Mouse (Mus musculus): ENCODE measurements around the gene Msln. TPM values are rescaled to one million over a fixed set of nuclear protein-coding genes. Genes with fewer than 3 reads are reported as not detected.

The Msln gene
- polyA plus RNA-seq, 1 experiment from 2014 or later, result 31.4 TPM

DNA sequence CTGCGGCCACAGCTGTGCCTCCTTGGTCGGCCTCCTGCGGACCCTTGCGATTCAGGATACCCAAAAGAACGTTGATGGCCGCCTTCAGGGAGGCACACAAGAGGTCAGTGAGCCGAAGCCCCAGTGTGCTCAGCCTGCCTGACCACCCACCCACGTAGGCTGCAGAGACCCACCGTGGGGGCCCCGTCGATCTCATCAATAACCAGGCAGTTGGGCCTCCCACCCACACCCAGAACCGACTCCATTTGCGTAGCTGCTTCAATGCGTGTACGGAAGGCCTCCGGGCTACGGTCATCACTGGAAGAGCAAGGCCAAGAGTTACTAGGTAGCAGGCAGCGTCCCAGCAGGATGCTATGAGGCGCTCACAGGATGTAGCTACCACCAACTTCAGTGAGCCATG is 30.7 kb downstream of the Msln start:
- Histone ChIP-seq H3K4me2 (replicated peaks) (no peak overlapping the region), H3K27me3 (0 out of 2 replicates have a peak, but pooled peaks cover under 1% of the 10 kb centered on the region), H3K4me1 (peaks cover 22% of the 10 kb centered on the region), H3K36me3 (peaks cover 35% of the 10 kb centered on the region), H3K4me3 (replicated peaks) (no peak overlapping the region), H3K27ac (replicated peaks) (no peak overlapping the region), H3K9me3 (replicated peaks) (no peaks in the 10 kb centered on the region), H3K9ac (no peak overlapping the region)
- no peak for ATAC-seq (ENCODE audit: insufficient number of reproducible peaks, low FRiP score, low TSS enrichment, low read depth)
- 93% methylated on average over 19 of the region's 19 CpGs for WGBS

- Histone ChIP-seq H3K27me3 (peaks cover 20% of the 10 kb centered on the region), H3K36me3 (peaks cover 35% of the 10 kb centered on the region), H3K4me1 (peaks cover 23% of the 10 kb centered on the region), H3K4me3 (replicated peaks) (no peak overlapping the region), H3K27ac (replicated peaks) (no peak overlapping the region), H3K9ac (no peak overlapping the region), H3K9me3 (replicated peaks) (no peaks in the 10 kb centered on the region), H3K4me2 (replicated peaks) (no peak overlapping the region)
- no peak for ATAC-seq (ENCODE audit: insufficient number of reproducible peaks, low FRiP score, low TSS enrichment, low read depth)
- 86% methylated on average over 5 of the region's 5 CpGs for WGBS
Observed at GRCm38 (mm10) chr17:25721476-25721875, 32.7 kb downstream of the Msln start.

DNA sequence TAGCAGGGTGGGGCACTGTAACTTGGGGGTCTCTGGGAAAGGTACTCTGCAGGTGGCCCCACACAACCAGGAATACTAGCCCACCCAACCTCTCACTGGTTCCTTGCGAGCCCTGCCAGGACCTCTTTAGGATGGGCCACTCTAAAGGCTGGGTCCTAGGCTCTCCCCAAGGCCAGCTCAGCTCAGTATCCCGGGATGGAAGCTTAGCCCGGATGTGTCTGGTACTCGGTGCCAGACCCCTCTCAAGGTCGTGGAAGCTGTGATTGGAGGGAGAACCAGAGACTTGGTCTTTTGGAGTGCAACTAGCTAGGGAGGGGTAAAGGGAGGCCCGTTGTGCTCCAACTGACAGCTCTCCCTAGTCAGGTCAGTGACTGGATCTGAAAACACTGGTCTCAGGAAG is 36.5 kb downstream of the Msln start:
- no peak overlapping the region for H3K9ac ChIP-seq
- H3K4me2 ChIP-seq (replicated peaks), result peak overlapping the region; percentile 77
- no peak for ATAC-seq (ENCODE audit: insufficient number of reproducible peaks, low FRiP score, low TSS enrichment, low read depth)
- H3K27ac ChIP-seq (replicated peaks), result no peak overlapping the region
- H3K4me1 ChIP-seq, result peaks cover 15% of the 10 kb centered on the region
- peak overlapping the region; percentile 37 for H3K4me3 ChIP-seq (replicated peaks)
- 10% methylated on average over 6 of the region's 6 CpGs for WGBS
- peaks cover 36% of the 10 kb centered on the region for H3K27me3 ChIP-seq
- H3K9me3 ChIP-seq (replicated peaks), result no peaks in the 10 kb centered on the region
- H3K36me3 ChIP-seq, result peaks cover 24% of the 10 kb centered on the region; the same call in 1 of the 2 replicates

GRCm38 (mm10) chr17:25716711-25717637 is 37.2 kb downstream of the Msln start, which contains the start of gene Gng13:
TSS of gene Gng13 (plus strand) at chr17:25717171.
- ATAC-seq (ENCODE audit: insufficient number of reproducible peaks, low FRiP score, low TSS enrichment, low read depth), result no peak
- Histone ChIP-seq H3K9me3 (replicated peaks) (no peaks in the 10 kb centered on the region), H3K27ac (replicated peaks) (no peak within 1 kb of the TSS), H3K27me3 (peaks cover 36% of the 10 kb centered on the region), H3K36me3 (peaks cover 20% of the 10 kb centered on the region; the same call in 1 of the 2 replicates), H3K4me1 (peaks cover 15% of the 10 kb centered on the region), H3K4me2 (replicated peaks) (peak within 1 kb of the TSS; percentile 77), H3K9ac (no peak within 1 kb of the TSS), H3K4me3 (replicated peaks) (peak within 1 kb of the TSS; percentile 37)
- WGBS, result 1% methylated on average over 45 of the region's 45 CpGs

DNA sequence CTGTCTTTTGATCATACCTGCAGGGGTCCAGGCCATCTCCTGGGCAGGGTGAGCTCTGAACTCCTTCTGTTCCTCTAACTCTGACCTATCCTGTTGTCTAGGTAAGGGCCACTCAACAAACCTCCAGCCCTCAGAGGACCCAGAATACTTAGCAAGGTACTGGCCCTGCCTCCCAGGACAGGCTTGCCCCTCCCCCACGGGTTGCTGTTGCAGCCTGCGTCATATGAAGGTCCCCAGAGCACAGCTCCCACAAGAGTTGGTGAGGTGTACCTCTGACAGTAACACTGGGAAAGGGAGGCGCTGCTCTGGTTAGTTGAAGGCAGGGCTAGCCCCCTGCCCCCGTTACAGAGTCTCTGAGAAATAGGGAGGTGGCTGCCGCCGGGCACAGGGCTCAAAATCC is 38.0 kb downstream of the Msln start:
- peaks cover 36% of the 10 kb centered on the region for H3K27me3 ChIP-seq
- no peaks in the 10 kb centered on the region for H3K9me3 ChIP-seq (replicated peaks)
- ATAC-seq (ENCODE audit: insufficient number of reproducible peaks, low FRiP score, low TSS enrichment, low read depth), result no peak
- H3K9ac ChIP-seq, result no peak overlapping the region
- no peak overlapping the region for H3K4me2 ChIP-seq (replicated peaks)
- H3K4me3 ChIP-seq (replicated peaks), result no peak overlapping the region
- WGBS, result 5% methylated on average over 6 of the region's 6 CpGs
- H3K36me3 ChIP-seq, result peaks cover 12% of the 10 kb centered on the region; the same call in 1 of the 2 replicates
- H3K4me1 ChIP-seq, result peaks cover 15% of the 10 kb centered on the region
- H3K27ac ChIP-seq (replicated peaks), result no peak overlapping the region

- Histone ChIP-seq H3K27ac (replicated peaks) (no peak overlapping the region), H3K4me2 (replicated peaks) (no peak overlapping the region), H3K9ac (no peak overlapping the region), H3K4me3 (replicated peaks) (no peak overlapping the region), H3K4me1 (peaks cover 15% of the 10 kb centered on the region), H3K9me3 (replicated peaks) (no peaks in the 10 kb centered on the region), H3K27me3 (peaks cover 36% of the 10 kb centered on the region), H3K36me3 (peaks cover 7% of the 10 kb centered on the region; the same call in 1 of the 2 replicates)
- 39% methylated on average over 3 of the region's 3 CpGs for WGBS
- no peak for ATAC-seq (ENCODE audit: insufficient number of reproducible peaks, low FRiP score, low TSS enrichment, low read depth)
Observed at GRCm38 (mm10) chr17:25715627-25716026, 38.6 kb downstream of the Msln start.

DNA sequence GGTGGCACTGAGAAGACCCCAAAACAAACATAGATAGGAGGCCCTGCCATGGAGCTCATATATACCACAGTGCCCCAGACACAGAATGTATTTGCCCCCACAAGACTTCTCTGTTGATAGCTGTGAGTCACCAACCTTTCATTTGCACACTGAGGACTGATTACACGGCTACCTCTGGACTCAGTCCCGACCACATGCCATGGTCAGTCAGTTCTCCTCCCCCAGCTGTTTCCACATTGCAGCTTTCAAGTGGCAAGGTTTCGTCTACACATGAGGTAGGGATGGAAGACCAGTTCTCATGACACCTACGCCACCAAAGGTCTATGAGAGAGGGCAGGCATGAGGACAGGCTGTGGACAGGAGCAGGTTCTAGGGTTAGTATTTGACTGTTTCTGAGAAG is 43.0 kb downstream of the Msln start:
- Histone ChIP-seq H3K4me3 (replicated peaks) (no peak overlapping the region), H3K9ac (no peak overlapping the region), H3K27ac (replicated peaks) (no peak overlapping the region), H3K27me3 (peaks cover 13% of the 10 kb centered on the region), H3K9me3 (replicated peaks) (no peaks in the 10 kb centered on the region), H3K4me1 (no peaks in the 10 kb centered on the region), H3K36me3 (no peaks in the 10 kb centered on the region), H3K4me2 (replicated peaks) (no peak overlapping the region)
- WGBS, result 81% methylated on average over 4 of the region's 4 CpGs
- no peak for ATAC-seq (ENCODE audit: insufficient number of reproducible peaks, low FRiP score, low TSS enrichment, low read depth)

DNA sequence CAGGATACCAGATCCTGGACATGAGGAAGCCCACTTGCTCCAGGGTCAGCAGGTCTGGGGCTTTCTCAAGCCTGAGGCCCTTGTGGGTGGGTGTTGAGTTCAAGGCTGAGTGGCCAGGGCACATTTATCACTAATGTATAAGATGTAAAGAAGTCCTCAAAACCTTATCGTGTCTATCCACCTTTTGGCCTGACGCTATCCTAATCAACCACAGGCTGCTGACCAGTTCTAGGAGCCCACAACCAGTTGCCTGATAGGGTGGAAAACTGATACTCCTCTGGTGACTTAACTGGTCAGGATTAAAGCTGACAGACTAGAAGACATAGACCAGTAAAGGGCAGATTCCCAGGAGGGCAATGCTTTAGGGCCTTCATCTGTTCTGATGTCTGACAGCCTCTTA is 44.2 kb downstream of the Msln start:
- whole genome bisulfite sequencing, result 91% methylated on average over 2 of the region's 2 CpGs
- Histone ChIP-seq H3K4me2 (replicated peaks) (no peak overlapping the region), H3K9me3 (replicated peaks) (no peaks in the 10 kb centered on the region), H3K4me1 (no peaks in the 10 kb centered on the region), H3K9ac (no peak overlapping the region), H3K27me3 (peaks cover 1% of the 10 kb centered on the region; the same call in 1 of the 2 replicates), H3K27ac (replicated peaks) (no peak overlapping the region), H3K36me3 (no peaks in the 10 kb centered on the region), H3K4me3 (replicated peaks) (no peak overlapping the region)
- no peak for ATAC-seq (ENCODE audit: insufficient number of reproducible peaks, low FRiP score, low TSS enrichment, low read depth)

- no peak overlapping the region for H3K4me3 ChIP-seq (replicated peaks)
- no peak for ATAC-seq (ENCODE audit: insufficient number of reproducible peaks, low FRiP score, low TSS enrichment, low read depth)
- no peaks in the 10 kb centered on the region for H3K9me3 ChIP-seq (replicated peaks)
- WGBS, result 60% methylated on average over 9 of the region's 9 CpGs
- H3K4me1 ChIP-seq, result no peaks in the 10 kb centered on the region
- H3K27me3 ChIP-seq, result no peaks in the 10 kb centered on the region
- no peak overlapping the region for H3K27ac ChIP-seq (replicated peaks)
- H3K9ac ChIP-seq, result no peak overlapping the region
- no peaks in the 10 kb centered on the region for H3K36me3 ChIP-seq
- no peak overlapping the region for H3K4me2 ChIP-seq (replicated peaks)
Observed at GRCm38 (mm10) chr17:25700863-25701496, 53.2 kb downstream of the Msln start.

All from embryonic facial prominence, embryonic 15.5 days (tissue).